Mouse (Mus musculus) embryonic facial prominence, embryonic 15.5 days (tissue): ENCODE measurements around the gene Specc1. TPM values are rescaled to one million over a fixed set of nuclear protein-coding genes. Genes with fewer than 3 reads are reported as not detected.

Experiments
- ATAC-seq: fragments of 200-750 bp; cut with Nextera tagmentation; 2 replicates; pipeline ENCODE4 v1.8.0; 2017; ENCODE audit warnings: low read depth, moderate TSS enrichment; ENCODE audit not compliant: insufficient number of reproducible peaks, low FRiP score, low TSS enrichment
- H3K27ac ChIP-seq: fragments of 300-500 bp; sonication (generic); replicated peaks from 2 replicates; pipeline ENCODE4 v1.5.1; 2015; ENCODE audit warnings: mild to moderate bottlenecking, inconsistent platforms
- H3K27me3 ChIP-seq: fragments of 300-500 bp; sonication (generic); 2 replicates; pipeline ENCODE4 v1.6.1; 2015; ENCODE audit warnings: inconsistent platforms
- H3K36me3 ChIP-seq: fragments of 300-500 bp; sonication (generic); 2 replicates; pipeline ENCODE4 v1.6.1; 2015; ENCODE audit warnings: mild to moderate bottlenecking, inconsistent platforms
- H3K4me1 ChIP-seq: fragments of 300-500 bp; sonication (generic); 2 replicates; pipeline ENCODE4 v1.6.1; 2015; ENCODE audit warnings: inconsistent platforms
- H3K4me2 ChIP-seq: fragments of 300-500 bp; sonication (generic); replicated peaks from 2 replicates; pipeline ENCODE4 v1.6.1; 2015; ENCODE audit warnings: mild to moderate bottlenecking, inconsistent platforms
- H3K4me3 ChIP-seq: fragments of 300-500 bp; sonication (generic); replicated peaks from 2 replicates; pipeline ENCODE4 v1.5.1; 2015; ENCODE audit warnings: mild to moderate bottlenecking, inconsistent platforms
- H3K9ac ChIP-seq: fragments of 300-500 bp; sonication (generic); 2 replicates; pipeline ENCODE4 v1.6.1; 2015; ENCODE audit warnings: inconsistent platforms
- H3K9me3 ChIP-seq: fragments of 300-500 bp; sonication (generic); replicated peaks from 2 replicates; pipeline ENCODE4 v1.6.1; 2016; ENCODE audit warnings: inconsistent platforms
- WGBS: fragments of 180-500 bp; shearing (Covaris S2); methylation state at CpG from one replicate; pipeline ENCODE4 v1.1.7; 2015; 5-methylcytosine and 5-hydroxymethylcytosine counted together
- polyA plus RNA-seq: library from polyadenylated mRNA; unstranded; fragments of >200 nt; fragmentation: Nextera tagmentation; extraction: Ambion mirVana; gene quantifications from 2 replicates; pipeline ENCODE4 v1.2.1, GENCODE M21; 2015

The Specc1 gene
- polyA plus RNA-seq, 1 experiment from 2014 or later = 10.8 TPM

DNA sequence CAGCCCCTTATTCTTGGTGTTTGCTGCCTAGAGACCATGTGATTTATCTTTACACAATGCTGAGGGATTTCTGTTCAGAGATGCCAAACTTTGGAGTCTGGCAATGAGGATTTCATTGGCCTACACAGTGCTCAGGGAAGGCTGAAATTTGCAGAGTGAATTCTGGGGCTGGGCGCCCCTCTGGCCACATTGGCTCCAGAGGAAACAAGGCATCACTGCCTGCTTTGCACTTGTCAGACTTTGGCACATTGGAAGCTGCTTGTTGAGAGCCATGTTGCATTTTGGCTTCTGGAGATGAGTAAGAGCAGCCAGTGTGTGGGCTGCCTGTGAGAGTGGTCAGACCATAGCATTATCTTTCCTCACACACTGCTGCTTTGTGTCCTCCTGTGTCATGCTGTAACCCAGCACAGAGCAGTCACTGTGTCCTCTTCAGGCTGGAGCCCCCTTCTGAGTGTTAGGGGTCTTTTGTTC lies 149.9 kb downstream of the Specc1 start:
- no peaks in the 10 kb centered on the region for H3K9me3 ChIP-seq
- WGBS = 61% methylated on average over 1 of the region's 1 CpGs
- no peak for ATAC-seq
- no peak overlapping the region for H3K9ac ChIP-seq
- no peaks in the 10 kb centered on the region for H3K27me3 ChIP-seq
- no peak overlapping the region for H3K4me3 ChIP-seq
- H3K36me3 ChIP-seq = no peaks in the 10 kb centered on the region
- H3K27ac ChIP-seq = no peak overlapping the region
- H3K4me1 ChIP-seq = no peaks in the 10 kb centered on the region
- H3K4me2 ChIP-seq = no peak overlapping the region

DNA sequence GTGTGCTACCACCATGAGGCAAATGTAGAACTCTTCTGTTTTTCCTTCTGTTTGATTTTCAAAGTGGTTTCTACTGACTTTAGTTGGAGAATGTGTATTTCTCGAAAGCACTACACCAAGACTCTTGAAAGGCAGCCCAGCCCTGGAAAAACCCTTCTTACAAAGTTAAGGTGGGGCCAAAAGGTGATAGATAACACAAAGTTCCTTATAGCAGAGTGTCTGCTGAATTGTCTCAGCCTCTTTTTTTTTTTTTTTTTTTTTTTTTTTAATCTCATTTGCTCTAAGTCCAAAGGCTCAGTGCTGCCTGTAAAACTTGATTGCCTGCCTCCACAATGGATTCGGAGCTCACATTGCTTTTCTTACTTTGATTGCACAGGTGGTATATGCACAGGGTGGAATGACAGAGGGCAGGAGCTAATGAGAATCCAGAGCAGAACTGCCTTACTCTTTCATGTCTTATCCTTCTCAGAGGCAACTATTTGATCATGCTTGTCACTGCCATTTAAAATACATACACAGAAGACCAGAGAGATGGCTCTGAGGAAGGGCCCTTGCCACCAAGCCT lies 150.8 kb downstream of the Specc1 start:
- Histone ChIP-seq H3K9ac (no peak overlapping the region), H3K9me3 (no peaks in the 10 kb centered on the region), H3K36me3 (no peaks in the 10 kb centered on the region), H3K4me2 (no peak overlapping the region), H3K27me3 (no peaks in the 10 kb centered on the region), H3K4me3 (no peak overlapping the region), H3K4me1 (no peaks in the 10 kb centered on the region), H3K27ac (no peak overlapping the region)
- ATAC-seq = no peak
- 87% methylated on average over 2 of the region's 2 CpGs for WGBS

DNA sequence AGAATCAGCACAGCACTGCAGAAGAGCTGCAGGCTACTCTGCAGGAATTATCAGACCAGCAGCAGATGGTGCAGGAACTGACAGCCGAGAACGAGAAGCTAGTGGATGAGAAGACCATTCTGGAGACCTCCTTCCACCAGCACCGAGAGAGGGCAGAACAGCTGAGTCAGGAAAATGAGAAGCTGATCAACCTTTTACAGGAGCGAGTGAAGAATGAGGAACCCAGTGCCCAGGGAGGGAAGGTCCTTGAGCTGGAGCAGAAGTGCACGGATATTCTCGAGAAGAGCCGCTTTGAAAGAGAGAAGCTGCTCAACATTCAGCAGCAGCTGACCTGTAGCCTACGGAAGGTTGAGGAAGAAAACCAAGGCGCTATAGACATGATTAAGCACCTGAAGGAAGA lies 162.0 kb downstream of the Specc1 start:
- H3K9ac ChIP-seq = no peak overlapping the region
- no peaks in the 10 kb centered on the region for H3K36me3 ChIP-seq
- no peaks in the 10 kb centered on the region for H3K9me3 ChIP-seq
- no peak overlapping the region for H3K4me2 ChIP-seq
- no peak overlapping the region for H3K27ac ChIP-seq
- WGBS = 87% methylated on average over 9 of the region's 9 CpGs
- H3K27me3 ChIP-seq = no peaks in the 10 kb centered on the region
- H3K4me3 ChIP-seq = no peak overlapping the region
- H3K4me1 ChIP-seq = peaks cover 8% of the 10 kb centered on the region; the same call in 1 of the 2 replicates
- ATAC-seq = no peak

DNA sequence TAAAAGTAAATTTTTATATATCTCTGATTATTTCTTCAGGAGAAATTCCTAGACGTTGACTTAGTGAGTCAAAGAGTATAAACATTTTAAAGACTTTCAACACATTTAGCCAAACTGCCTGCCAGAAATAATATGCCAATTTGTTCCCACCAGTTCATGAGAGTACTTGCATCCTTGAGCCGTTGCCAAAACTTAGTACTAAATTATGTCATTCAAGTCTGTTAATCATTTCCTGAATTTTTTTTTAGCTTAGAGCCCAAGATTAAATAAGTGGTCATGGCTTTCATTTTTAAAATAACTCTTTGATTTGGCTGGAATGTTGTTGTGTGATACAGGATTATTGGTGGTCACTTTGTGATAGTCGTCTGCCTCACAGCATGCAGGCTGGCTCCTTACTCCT lies 163.3 kb downstream of the Specc1 start:
- no peaks in the 10 kb centered on the region for H3K27me3 ChIP-seq
- 21% methylated on average over 3 of the region's 3 CpGs for WGBS
- H3K9me3 ChIP-seq = no peaks in the 10 kb centered on the region
- H3K4me3 ChIP-seq = no peak overlapping the region
- no peak overlapping the region for H3K9ac ChIP-seq
- no peak for ATAC-seq
- H3K4me2 ChIP-seq = no peak overlapping the region
- H3K36me3 ChIP-seq = no peaks in the 10 kb centered on the region
- no peak overlapping the region for H3K27ac ChIP-seq
- H3K4me1 ChIP-seq = peaks cover 8% of the 10 kb centered on the region; the same call in 1 of the 2 replicates

DNA sequence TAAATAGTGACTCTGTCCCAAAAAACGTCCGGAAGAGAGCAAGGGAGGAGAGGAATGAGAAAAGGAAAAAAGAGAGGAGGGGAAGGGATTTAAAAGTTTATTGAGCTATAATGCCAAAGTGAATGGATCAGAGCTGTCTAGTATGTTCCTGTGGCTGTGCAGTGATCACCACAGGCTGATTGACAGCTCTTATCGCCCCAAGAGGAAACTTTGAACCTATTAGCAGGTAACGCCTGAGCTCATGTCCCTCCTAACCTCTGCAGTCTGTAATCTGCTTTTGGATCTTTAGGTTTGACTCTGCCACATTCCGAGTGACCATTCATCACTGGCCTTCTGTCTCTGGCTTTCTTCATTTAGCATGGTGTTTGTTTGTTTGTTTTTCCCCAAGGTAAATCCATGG lies 164.8 kb downstream of the Specc1 start:
- WGBS = 78% methylated on average over 5 of the region's 5 CpGs
- H3K9ac ChIP-seq = no peak overlapping the region
- H3K27ac ChIP-seq = no peak overlapping the region
- H3K4me1 ChIP-seq = peaks cover 8% of the 10 kb centered on the region; the same call in 1 of the 2 replicates
- H3K27me3 ChIP-seq = no peaks in the 10 kb centered on the region
- no peak overlapping the region for H3K4me3 ChIP-seq
- H3K36me3 ChIP-seq = no peaks in the 10 kb centered on the region
- no peak overlapping the region for H3K4me2 ChIP-seq
- no peak for ATAC-seq
- H3K9me3 ChIP-seq = no peaks in the 10 kb centered on the region

DNA sequence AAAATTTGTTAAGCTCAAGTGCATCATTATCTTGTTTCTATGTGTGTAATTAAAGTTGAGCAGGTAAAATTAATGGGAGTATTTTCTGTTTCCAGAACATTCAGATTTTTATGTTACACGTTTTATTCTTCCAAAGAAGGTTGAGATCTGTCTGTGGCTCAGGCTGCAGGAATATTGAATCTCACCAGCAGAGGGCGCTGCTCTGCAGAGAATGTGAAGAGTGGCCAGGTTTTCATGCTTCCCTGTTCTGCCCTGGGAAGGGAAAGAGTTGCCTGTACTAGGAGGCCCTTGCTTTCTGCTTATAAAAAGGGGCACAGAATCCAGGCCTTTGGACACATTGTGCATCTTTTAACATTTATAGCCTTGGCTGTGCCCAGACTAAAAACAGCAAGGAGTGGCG lies 171.1 kb downstream of the Specc1 start:
- no peak overlapping the region for H3K9ac ChIP-seq
- no peak for ATAC-seq
- H3K4me3 ChIP-seq = no peak overlapping the region
- H3K27ac ChIP-seq = no peak overlapping the region
- H3K27me3 ChIP-seq = no peaks in the 10 kb centered on the region
- H3K4me2 ChIP-seq = no peak overlapping the region
- no peaks in the 10 kb centered on the region for H3K9me3 ChIP-seq
- no peaks in the 10 kb centered on the region for H3K4me1 ChIP-seq
- 33% methylated on average over 3 of the region's 3 CpGs for WGBS
- no peaks in the 10 kb centered on the region for H3K36me3 ChIP-seq

DNA sequence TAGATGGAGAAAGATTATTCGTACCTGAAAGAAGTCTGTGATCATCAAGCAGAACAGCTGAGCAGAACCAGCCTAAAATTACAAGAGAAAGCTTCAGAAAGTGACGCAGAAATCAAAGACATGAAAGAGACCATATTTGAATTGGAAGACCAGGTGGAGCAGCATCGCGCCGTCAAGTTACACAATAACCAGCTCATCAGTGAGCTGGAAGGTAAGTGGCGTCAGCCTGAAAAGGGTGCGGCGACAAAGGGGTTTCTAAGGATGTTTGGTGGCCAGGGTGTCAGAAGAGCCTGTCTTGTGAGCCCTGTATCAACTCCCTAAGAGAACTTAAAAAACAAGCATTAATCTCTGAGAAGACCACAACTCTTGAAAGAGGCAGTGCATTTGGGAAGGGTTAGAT lies 171.6 kb downstream of the Specc1 start:
- no peaks in the 10 kb centered on the region for H3K9me3 ChIP-seq
- peaks cover 3% of the 10 kb centered on the region; the same call in 1 of the 2 replicates for H3K36me3 ChIP-seq
- no peak for ATAC-seq
- H3K9ac ChIP-seq = no peak overlapping the region
- no peaks in the 10 kb centered on the region for H3K4me1 ChIP-seq
- WGBS = 83% methylated on average over 8 of the region's 8 CpGs
- no peaks in the 10 kb centered on the region for H3K27me3 ChIP-seq
- H3K4me3 ChIP-seq = no peak overlapping the region
- no peak overlapping the region for H3K27ac ChIP-seq
- H3K4me2 ChIP-seq = no peak overlapping the region

DNA sequence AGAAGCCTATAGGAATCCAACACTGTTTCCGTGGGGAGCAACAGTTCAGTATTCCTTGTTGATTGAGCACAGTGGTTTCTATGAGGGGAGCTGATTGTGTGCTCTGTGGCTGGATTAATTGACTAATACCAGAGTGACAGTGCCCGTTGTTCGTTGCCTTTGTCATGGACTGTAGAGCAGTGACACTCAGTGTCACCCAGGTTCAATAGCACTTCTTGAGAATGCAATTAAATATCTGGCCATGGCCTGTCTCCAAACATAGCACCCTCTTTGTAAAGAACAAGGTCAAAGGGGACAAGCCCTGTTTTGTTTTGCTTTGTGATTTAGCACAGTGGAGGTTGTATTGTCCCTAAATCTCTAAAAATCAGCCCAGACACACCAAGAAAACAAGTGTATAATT lies 173.6 kb downstream of the Specc1 start:
- no peak overlapping the region for H3K27ac ChIP-seq
- no peak overlapping the region for H3K4me2 ChIP-seq
- H3K27me3 ChIP-seq = no peaks in the 10 kb centered on the region
- no peak overlapping the region for H3K9ac ChIP-seq
- 70% methylated on average over 3 of the region's 3 CpGs for WGBS
- no peak for ATAC-seq
- H3K4me1 ChIP-seq = no peaks in the 10 kb centered on the region
- no peak overlapping the region for H3K4me3 ChIP-seq
- H3K36me3 ChIP-seq = peaks cover 3% of the 10 kb centered on the region; the same call in 1 of the 2 replicates
- no peaks in the 10 kb centered on the region for H3K9me3 ChIP-seq

DNA sequence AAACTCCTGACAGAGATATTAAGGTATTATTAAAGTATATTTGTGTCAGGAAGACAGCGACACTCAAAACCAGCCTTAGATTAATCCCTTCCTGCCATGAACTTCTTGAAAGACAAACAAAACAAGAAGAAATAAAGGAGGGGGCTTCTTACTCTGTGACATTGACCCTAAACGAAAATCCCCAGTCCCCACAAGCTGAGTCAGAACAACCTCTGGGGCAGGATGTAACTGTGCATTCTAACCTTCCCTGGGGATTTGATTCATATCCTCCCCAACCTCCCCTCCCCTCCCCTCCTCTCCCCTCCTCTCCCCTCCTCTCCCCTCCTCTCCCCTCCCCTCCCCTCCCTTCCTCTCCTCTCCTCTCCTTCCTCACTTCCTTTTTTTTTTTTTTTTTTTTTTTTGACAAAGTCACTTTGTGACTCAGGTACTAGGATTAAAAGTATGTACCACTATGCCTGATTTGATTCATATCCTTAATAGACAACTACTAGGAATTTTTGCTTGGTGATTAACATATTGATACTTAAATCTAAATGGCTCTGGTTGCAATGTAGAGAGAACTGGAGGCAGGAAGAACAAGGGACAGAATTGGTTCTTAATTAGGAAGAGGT lies 174.2 kb downstream of the Specc1 start:
- WGBS = 37% methylated on average over 2 of the region's 2 CpGs
- Histone ChIP-seq H3K9me3 (no peaks in the 10 kb centered on the region), H3K9ac (no peak overlapping the region), H3K4me3 (no peak overlapping the region), H3K27ac (no peak overlapping the region), H3K4me1 (no peaks in the 10 kb centered on the region), H3K4me2 (no peak overlapping the region), H3K36me3 (peaks cover 3% of the 10 kb centered on the region; the same call in 1 of the 2 replicates), H3K27me3 (no peaks in the 10 kb centered on the region)
- no peak for ATAC-seq

DNA sequence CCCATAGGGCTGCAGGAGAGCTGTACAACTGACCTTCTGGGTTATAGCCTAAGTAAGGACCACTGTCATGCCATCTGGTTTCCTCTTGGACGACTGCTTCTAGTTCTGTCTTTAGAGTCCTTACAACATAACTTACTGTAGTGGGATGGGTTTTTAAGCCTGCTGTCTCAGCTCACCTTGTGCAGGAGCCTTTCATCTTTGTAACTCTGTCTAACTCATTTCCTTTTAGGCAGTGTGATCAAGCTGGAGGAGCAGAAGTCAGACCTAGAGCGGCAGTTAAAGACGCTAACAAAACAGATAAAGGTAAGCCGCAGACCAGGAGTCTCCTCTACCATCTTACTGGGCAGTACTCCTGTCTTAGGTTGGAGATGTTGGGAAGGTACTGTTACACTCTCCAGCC lies 175.0 kb downstream of the Specc1 start:
- no peaks in the 10 kb centered on the region for H3K9me3 ChIP-seq
- H3K36me3 ChIP-seq = peaks cover 3% of the 10 kb centered on the region; the same call in 1 of the 2 replicates
- H3K27ac ChIP-seq = no peak overlapping the region
- ATAC-seq = no peak
- no peak overlapping the region for H3K4me3 ChIP-seq
- no peaks in the 10 kb centered on the region for H3K4me1 ChIP-seq
- no peak overlapping the region for H3K4me2 ChIP-seq
- no peaks in the 10 kb centered on the region for H3K27me3 ChIP-seq
- H3K9ac ChIP-seq = no peak overlapping the region
- 83% methylated on average over 4 of the region's 4 CpGs for WGBS

DNA sequence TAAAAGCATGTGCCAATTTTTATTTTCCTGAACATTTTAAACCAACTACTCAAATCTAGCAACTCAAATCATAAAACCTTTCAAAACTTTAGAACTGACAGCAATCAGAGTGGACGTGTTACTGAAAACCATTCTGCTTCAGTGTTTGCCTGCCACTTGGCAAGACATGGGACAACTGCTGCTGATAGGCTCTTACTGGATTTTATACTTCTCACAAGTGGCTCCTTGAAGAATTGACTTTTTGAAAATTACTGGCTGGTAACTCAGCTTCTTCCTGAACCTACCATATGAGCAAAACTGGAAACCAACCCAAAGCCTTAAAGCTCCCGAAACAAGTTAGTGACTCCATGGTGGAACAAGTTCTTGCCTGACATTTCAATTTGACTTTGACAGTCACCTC lies 177.6 kb downstream of the Specc1 start:
- ATAC-seq = no peak
- peaks cover 3% of the 10 kb centered on the region; the same call in 1 of the 2 replicates for H3K36me3 ChIP-seq
- no peak overlapping the region for H3K4me2 ChIP-seq
- H3K4me3 ChIP-seq = no peak overlapping the region
- 83% methylated on average over 2 of the region's 2 CpGs for WGBS
- H3K4me1 ChIP-seq = no peaks in the 10 kb centered on the region
- H3K9ac ChIP-seq = no peak overlapping the region
- H3K9me3 ChIP-seq = no peaks in the 10 kb centered on the region
- H3K27ac ChIP-seq = no peak overlapping the region
- H3K27me3 ChIP-seq = no peaks in the 10 kb centered on the region
